Mouse (Mus musculus) forebrain, postnatal 0 days (tissue): ENCODE results near the gene Olfr1426. TPM values are rescaled to one million over a fixed set of nuclear protein-coding genes. Genes with fewer than 3 reads are reported as not detected.
"Not testable (repeated sequence)": the region's sequence is repeated elsewhere in the genome, so short reads cannot be mapped to it uniquely, and the experiment has no call there.

ENCODE experiments used
- ATAC-seq: fragments of 200-750 bp; cut with Nextera tagmentation; 2 replicates; pipeline ENCODE4 v1.8.0; 2017; ENCODE audit warnings: mild to moderate bottlenecking, moderate library complexity
- DNase-seq: peaks from one replicate; pipeline ENCODE4 v3.0.0-alpha.2; 2015
- H3K27ac ChIP-seq: fragments of 300-500 bp; sonication (generic); 2 replicates; pipeline ENCODE4 v1.5.1; 2014; ENCODE audit warnings: low read depth, mild to moderate bottlenecking, antibody characterized with exemption, low read length, moderate library complexity, mixed read lengths
- H3K27me3 ChIP-seq: fragments of 300-500 bp; sonication (generic); 2 replicates; pipeline ENCODE4 v1.6.1; 2014; ENCODE audit warnings: mild to moderate bottlenecking, low read length, mixed read lengths; ENCODE audit not compliant: insufficient read depth
- H3K36me3 ChIP-seq: fragments of 300-500 bp; sonication (generic); 2 replicates; pipeline ENCODE4 v1.6.1; 2014; ENCODE audit warnings: mild to moderate bottlenecking, moderate library complexity; ENCODE audit not compliant: insufficient read depth
- H3K4me1 ChIP-seq: fragments of 300-500 bp; sonication (generic); 2 replicates; pipeline ENCODE4 v1.6.1; 2014; ENCODE audit warnings: antibody characterized with exemption; ENCODE audit not compliant: insufficient read depth
- H3K4me2 ChIP-seq: fragments of 300-500 bp; sonication (generic); 2 replicates; pipeline ENCODE4 v1.6.1; 2014; ENCODE audit warnings: low read depth, mild to moderate bottlenecking, moderate library complexity
- H3K4me3 ChIP-seq: fragments of 300-500 bp; sonication (generic); 2 replicates; pipeline ENCODE4 v1.5.1; 2014; ENCODE audit warnings: low read depth, low read length, mixed read lengths
- H3K9ac ChIP-seq: fragments of 300-500 bp; sonication (generic); 2 replicates; pipeline ENCODE4 v1.6.1; 2014; ENCODE audit warnings: mild to moderate bottlenecking
- H3K9me3 ChIP-seq: fragments of 300-500 bp; sonication (generic); 2 replicates; pipeline ENCODE4 v1.6.1; 2016; ENCODE audit warnings: low read length
- CTCF ChIP-seq: sonication (generic); IDR thresholded peaks from 2 replicates; pipeline ENCODE4 v1.5.1; 2016; ENCODE audit warnings: antibody characterized with exemption, control low read depth, low read depth
- WGBS: fragments of 180-500 bp; shearing (Covaris S2); extraction: QIAGEN DNeasy Blood & Tissue Kit; methylation state at CpG from one replicate; pipeline ENCODE4 v1.1.7; 2014; 5-methylcytosine and 5-hydroxymethylcytosine counted together
- polyA plus RNA-seq: library from polyadenylated mRNA; unstranded; fragments of >200 nt; fragmentation: Nextera tagmentation; extraction: Ambion mirVana; gene quantifications from 2 replicates; pipeline ENCODE4 v1.2.1, GENCODE M21; 2015
- total RNA-seq: library from RNA; depleted of rRNA; stranded (reverse); fragments of >200 nt; gene quantifications from 2 replicates; pipeline ENCODE4 v1.2.3, GENCODE M21; 2014

Olfr1426 gene
- total and polyA plus RNA-seq, 2 experiments from 2014 or later: not detected

DNA sequence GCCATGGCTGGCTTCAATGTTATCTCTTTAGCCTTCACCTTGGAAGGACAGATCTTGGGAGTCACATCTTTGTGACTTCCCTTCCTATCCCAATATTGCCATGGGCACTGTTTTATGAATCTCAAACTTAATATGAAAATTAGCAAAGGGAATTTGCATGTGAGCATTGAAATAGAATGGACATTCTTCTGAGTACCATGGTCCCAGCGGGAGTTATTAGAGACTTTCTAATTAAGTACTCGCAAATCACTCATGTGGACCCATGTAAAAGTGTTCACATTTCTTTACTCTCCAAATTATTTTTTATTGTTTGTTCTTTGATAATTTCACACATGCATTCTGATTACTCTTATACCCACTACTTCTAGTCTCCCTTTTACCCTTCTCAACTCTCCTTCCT, 11.4 kb upstream of the Olfr1426 start, which contains the start of gene Olfr1427:
TSS of gene Olfr1427 (minus strand) at position 101 of the 400 bp plus-strand sequence.
- Histone ChIP-seq H3K27me3 (no peaks in the 10 kb centered on the region), H3K27ac (no peak within 1 kb of the TSS), H3K4me1 (no peaks in the 10 kb centered on the region), H3K4me2 (no peak within 1 kb of the TSS), H3K4me3 (no peak within 1 kb of the TSS), H3K36me3 (no peaks in the 10 kb centered on the region), H3K9ac (no peak within 1 kb of the TSS), H3K9me3 (no peaks in the 10 kb centered on the region)
- ATAC-seq (no peak), DNase-seq (no peak)
- no peak for TF ChIP-seq CTCF
- 95% methylated on average over 2 of the region's 2 CpGs for WGBS

DNA sequence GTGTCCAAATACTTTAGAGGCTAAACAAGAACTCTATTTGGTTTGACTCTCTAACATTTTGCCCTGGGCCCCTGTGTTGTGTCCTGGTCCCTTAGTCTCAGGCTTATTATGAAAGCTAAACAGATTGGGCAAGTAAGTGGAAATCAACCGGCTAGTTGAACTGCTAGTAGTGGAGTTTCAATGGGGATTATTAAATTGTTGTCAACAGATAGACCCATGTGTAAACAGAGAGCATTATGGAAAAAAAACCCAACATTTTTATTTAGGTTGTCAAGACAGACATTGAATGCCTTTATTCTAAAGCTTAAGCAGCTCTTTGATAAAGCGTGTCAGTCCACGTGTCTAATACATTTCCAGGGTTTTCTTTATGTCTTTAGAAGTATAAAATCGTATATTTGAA, 14.2 kb downstream of the Olfr1426 start, which contains the start of gene Olfr1425:
TSS of gene Olfr1425 (minus strand) at position 101 of the 400 bp plus-strand sequence.
- DNase-seq: not testable (repeated sequence)

GRCm38 (mm10) chr19:12069546-12069945, 22.3 kb downstream of the Olfr1426 start:
- H3K4me3 ChIP-seq, H3K27me3 ChIP-seq, ATAC-seq, DNase-seq, H3K9ac ChIP-seq, H3K4me1 ChIP-seq, H3K4me2 ChIP-seq, H3K27ac ChIP-seq, H3K9me3 ChIP-seq, H3K36me3 ChIP-seq: not testable (repeated sequence)
- 87% methylated on average over 1 of the region's 1 CpGs for WGBS

More for the DNA sequence above, 14.2 kb downstream of the Olfr1426 start, which contains the start of gene Olfr1425:
- not testable (repeated sequence) for H3K4me1 ChIP-seq, H3K27me3 ChIP-seq, H3K9me3 ChIP-seq, H3K4me3 ChIP-seq, H3K36me3 ChIP-seq, ATAC-seq, H3K4me2 ChIP-seq, H3K9ac ChIP-seq, H3K27ac ChIP-seq
- 79% methylated on average over 4 of the region's 4 CpGs for WGBS

- H3K4me3 ChIP-seq, ATAC-seq: not testable (repeated sequence)
Measured at GRCm38 (mm10) chr19:12067806-12068205, 24.0 kb downstream of the Olfr1426 start.

DNA sequence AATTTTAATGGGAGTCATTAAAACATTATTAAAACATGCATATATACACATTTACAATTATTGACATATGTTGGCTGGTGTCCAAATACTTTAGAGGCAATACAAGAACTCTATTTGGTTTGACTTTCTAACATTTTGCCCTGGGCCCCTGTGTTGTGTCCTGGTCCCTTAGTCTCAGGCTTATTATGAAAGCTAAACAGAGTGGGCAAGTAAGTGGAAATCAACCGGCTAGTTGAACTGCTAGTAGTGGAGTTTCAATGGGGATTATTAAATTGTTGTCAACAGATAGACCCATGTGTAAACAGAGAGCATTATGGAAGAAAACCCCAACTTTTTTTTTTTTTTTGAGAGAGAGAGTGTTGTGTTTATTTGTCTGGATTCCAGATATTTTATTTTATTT, 29.2 kb downstream of the Olfr1426 start, which contains the start of gene Olfr1424:
TSS of gene Olfr1424 (minus strand) at position 101 of the 400 bp plus-strand sequence.
- not testable (repeated sequence) for H3K4me3 ChIP-seq, H3K27ac ChIP-seq, H3K9ac ChIP-seq, H3K36me3 ChIP-seq, DNase-seq, ATAC-seq, H3K4me1 ChIP-seq, H3K4me2 ChIP-seq, H3K27me3 ChIP-seq, H3K9me3 ChIP-seq
- 86% methylated on average over 1 of the region's 1 CpGs for WGBS

More at GRCm38 (mm10) chr19:12067806-12068205, 24.0 kb downstream of the Olfr1426 start:
- WGBS: 52% methylated on average over 1 of the region's 1 CpGs
- not testable (repeated sequence) for H3K9me3 ChIP-seq, H3K27ac ChIP-seq, H3K9ac ChIP-seq, H3K27me3 ChIP-seq, H3K4me1 ChIP-seq, DNase-seq, H3K36me3 ChIP-seq, H3K4me2 ChIP-seq

- H3K36me3 ChIP-seq: no peaks in the 10 kb centered on the region
- H3K4me3 ChIP-seq: no peak overlapping the region
- WGBS: 89% methylated on average over 5 of the region's 5 CpGs
- no peaks in the 10 kb centered on the region for H3K9me3 ChIP-seq
- no peak overlapping the region for H3K27ac ChIP-seq
- H3K4me2 ChIP-seq: no peak overlapping the region
- DNase-seq (no peak), ATAC-seq (no peak)
- H3K27me3 ChIP-seq: no peaks in the 10 kb centered on the region
- H3K4me1 ChIP-seq: no peaks in the 10 kb centered on the region
- no peak overlapping the region for H3K9ac ChIP-seq
- TF ChIP-seq CTCF: no peak
Measured at GRCm38 (mm10) chr19:12043163-12043562, 48.6 kb downstream of the Olfr1426 start.

- Histone ChIP-seq H3K9ac (no peak within 1 kb of the TSS), H3K27ac (no peak within 1 kb of the TSS), H3K4me3 (no peak within 1 kb of the TSS), H3K4me2 (no peak within 1 kb of the TSS), H3K36me3 (no peaks in the 10 kb centered on the region), H3K4me1 (no peaks in the 10 kb centered on the region), H3K9me3 (no peaks in the 10 kb centered on the region), H3K27me3 (no peaks in the 10 kb centered on the region)
- 72% methylated on average over 2 of the region's 2 CpGs for WGBS
- no peak for TF ChIP-seq CTCF
- DNase-seq: no peak
- ATAC-seq: no peak
Measured at GRCm38 (mm10) chr19:12041217-12041616, 50.6 kb downstream of the Olfr1426 start, which contains the start of gene Olfr1423. Gene Olfr1423 (minus strand): TSS chr19:12041317.
